Mouse (Mus musculus) CH12.LX (cell line): ENCODE measurements around the gene 1700037C18Rik. TPM values are rescaled to one million over a fixed set of nuclear protein-coding genes. Genes with fewer than 3 reads are reported as not detected.

Source experiments
- DNase-seq: peaks from one replicate; pipeline ENCODE4 v3.0.0-alpha.2; 2013; ENCODE audit errors: extremely low read depth
- H3K27ac ChIP-seq: 2 replicates; pipeline ENCODE4 v1.5.1; 2012; ENCODE audit warnings: low read depth, mild to moderate bottlenecking, control low read depth, moderate library complexity; ENCODE audit not compliant: insufficient read depth
- H3K27me3 ChIP-seq: replicated peaks from 2 replicates; pipeline ENCODE3; 2012; ENCODE audit warnings: inconsistent platforms
- H3K36me3 ChIP-seq, 2 experiments: replicated peaks in 1 of 2; 2 replicates each; pipeline versions ENCODE3 to v1.6.1; 2012; ENCODE audit warnings: inconsistent platforms in 1 of 2, low read length in 1 of 2, mild to moderate bottlenecking in 1 of 2, mixed read lengths in 1 of 2, moderate library complexity in 1 of 2; ENCODE audit not compliant: control insufficient read depth in 1 of 2, insufficient read depth in 1 of 2
- H3K4me1 ChIP-seq, 2 experiments: 2 replicates each; pipeline ENCODE4 v1.6.1; 2012; ENCODE audit warnings: inconsistent platforms in 1 of 2, moderate library complexity in 1 of 2; ENCODE audit not compliant: insufficient read depth in 2 of 2, control insufficient read depth in 1 of 2
- H3K4me2 ChIP-seq: 2 replicates; pipeline ENCODE4 v1.6.1; 2012; ENCODE audit warnings: low read depth, mild to moderate bottlenecking, control low read depth; ENCODE audit not compliant: poor library complexity, insufficient read depth, severe bottlenecking
- H3K4me3 ChIP-seq, 3 experiments: fragments of 150-350 bp in 1 of 3; sonication (generic) in 1 of 3; replicated peaks in 1 of 3; 2 replicates each; pipeline versions ENCODE3 to v1.5.1; 2011 to 2012; ENCODE audit warnings: low read depth in 2 of 3, low read length in 2 of 3, mild to moderate bottlenecking in 2 of 3, moderate library complexity in 2 of 3, control low read depth in 1 of 3, improper control_type of control experiment in 1 of 3, inconsistent platforms in 1 of 3, mixed read lengths in 1 of 3; ENCODE audit not compliant: poor library complexity in 1 of 3
- H3K79me2 ChIP-seq: replicated peaks from 2 replicates; pipeline ENCODE4 v1.6.1; 2012; ENCODE audit warnings: mild to moderate bottlenecking, moderate library complexity; ENCODE audit not compliant: control insufficient read depth, poor library complexity, insufficient read depth, severe bottlenecking; ENCODE audit errors: extremely low read depth
- H3K9ac ChIP-seq: 2 replicates; pipeline ENCODE4 v1.6.1; 2012; ENCODE audit warnings: low read depth, mild to moderate bottlenecking, control low read depth, moderate library complexity; ENCODE audit not compliant: insufficient read depth
- H3K9me3 ChIP-seq: replicated peaks from 2 replicates; pipeline ENCODE3; 2012; ENCODE audit warnings: low read length, inconsistent platforms, mixed read lengths
- CHD1 ChIP-seq: IDR thresholded peaks from 2 replicates; pipeline ENCODE4 v1.6.1; 2012; ENCODE audit warnings: low read depth, low read length, improper control_type of control experiment, inconsistent platforms
- CHD2 ChIP-seq: IDR thresholded peaks from 2 replicates; pipeline ENCODE4 v1.6.1; 2011; ENCODE audit warnings: low read length, improper control_type of control experiment
- CTCF ChIP-seq, 2 experiments: IDR thresholded peaks in 1 of 2; conservative IDR thresholded peaks in 1 of 2; 2 replicates each; pipeline ENCODE4 v1.5.1; 2011 to 2012; ENCODE audit warnings: low read depth in 2 of 2, low read length in 2 of 2, improper control_type of control experiment in 1 of 2, inconsistent platforms in 1 of 2, mild to moderate bottlenecking in 1 of 2, moderate library complexity in 1 of 2
- ELF1 ChIP-seq: IDR thresholded peaks from 2 replicates; pipeline ENCODE4 v1.6.1; 2014; ENCODE audit warnings: low read depth, mild to moderate bottlenecking, inconsistent platforms, low read length, improper control_type of control experiment
- ETS1 ChIP-seq: conservative IDR thresholded peaks from 2 replicates; pipeline ENCODE4 v1.6.1; 2012; ENCODE audit warnings: low read depth, mild to moderate bottlenecking, inconsistent platforms, low read length, improper control_type of control experiment, moderate library complexity
- GABPA ChIP-seq: IDR thresholded peaks from 2 replicates; pipeline ENCODE4 v1.6.1; 2012; ENCODE audit warnings: low read depth, low read length, improper control_type of control experiment, inconsistent platforms; ENCODE audit not compliant: insufficient replicate concordance
- HCFC1 ChIP-seq: IDR thresholded peaks from 2 replicates; pipeline ENCODE4 v1.6.1; 2012; ENCODE audit warnings: low read depth, mild to moderate bottlenecking, inconsistent platforms, low read length, improper control_type of control experiment
- MAFK ChIP-seq: IDR thresholded peaks from 2 replicates; pipeline ENCODE4 v1.6.1; 2011; ENCODE audit warnings: low read length, improper control_type of control experiment; ENCODE audit not compliant: insufficient replicate concordance
- MEF2A ChIP-seq: IDR thresholded peaks from 2 replicates; pipeline ENCODE4 v1.6.1; 2014; ENCODE audit warnings: low read depth, mild to moderate bottlenecking, inconsistent platforms, low read length, improper control_type of control experiment, borderline replicate concordance
- MYC ChIP-seq: IDR thresholded peaks from 2 replicates; pipeline ENCODE4 v1.6.1; 2011; ENCODE audit warnings: low read depth, mild to moderate bottlenecking, improper control_type of control experiment, low read length
- NRF1 ChIP-seq: IDR thresholded peaks from 2 replicates; pipeline ENCODE4 v1.6.1; 2014; ENCODE audit warnings: low read depth, mild to moderate bottlenecking, inconsistent platforms, low read length, improper control_type of control experiment, moderate library complexity
- PAX5 ChIP-seq: IDR thresholded peaks from 2 replicates; pipeline ENCODE4 v1.6.1; 2012; ENCODE audit warnings: low read length, inconsistent platforms, mixed read lengths
- SIN3A ChIP-seq: IDR thresholded peaks from 2 replicates; pipeline ENCODE4 v1.6.1; 2012; ENCODE audit warnings: low read length, improper control_type of control experiment, inconsistent platforms
- TBP ChIP-seq: conservative IDR thresholded peaks from 2 replicates; pipeline ENCODE4 v1.6.1; 2011; ENCODE audit warnings: low read depth, low read length, improper control_type of control experiment
- TCF12 ChIP-seq: IDR thresholded peaks from 2 replicates; pipeline ENCODE4 v1.6.1; 2014; ENCODE audit warnings: low read depth, mild to moderate bottlenecking, inconsistent platforms, low read length, improper control_type of control experiment
- USF1 ChIP-seq: IDR thresholded peaks from 2 replicates; pipeline ENCODE4 v1.6.1; 2014; ENCODE audit warnings: low read depth, mild to moderate bottlenecking, inconsistent platforms, low read length, improper control_type of control experiment
- USF2 ChIP-seq: conservative IDR thresholded peaks from 2 replicates; pipeline ENCODE4 v1.6.1; 2011; ENCODE audit warnings: low read depth, low read length, improper control_type of control experiment
- dilution Hi-C: fragments of 300-500 bp; cut with MboI; formaldehyde crosslinking; loops from 2 replicates; pipeline ENCODE4 v1.14.3; 2020; ENCODE audit warnings: low sequenced_read_pairs; ENCODE audit not compliant: extremely low pct_unique_long_range_greater_than_20kb, extremely low pct_ligation_motif_present
- in situ Hi-C: fragments of 300-500 bp; cut with MboI; formaldehyde crosslinking; loops from 3 replicates; pipeline ENCODE4 v1.14.3; 2019; ENCODE audit warnings: low sequenced_read_pairs, low pct_ligation_motif_present, low pct_unique_long_range_greater_than_20kb, mixed read lengths
- polyA plus RNA-seq: library from polyadenylated mRNA; unstranded; fragments of >175 nt; gene quantifications from 2 replicates; pipeline ENCODE4 v1.2.1, GENCODE M21; 2012; ENCODE audit warnings: low read depth; ENCODE audit not compliant: insufficient read length
- total RNA-seq, 2 experiments: library from RNA; depleted of rRNA; stranded (reverse); fragments of 300-350 nt in 1 of 2; fragments of >200 nt in 1 of 2; gene quantifications; 2 replicates each; pipeline ENCODE4 v1.2.3; 2012 to 2014

Gene 1700037C18Rik
- total and polyA plus RNA-seq, 3 experiments: 11.9 to 18.1 (median 14.7) TPM

DNA sequence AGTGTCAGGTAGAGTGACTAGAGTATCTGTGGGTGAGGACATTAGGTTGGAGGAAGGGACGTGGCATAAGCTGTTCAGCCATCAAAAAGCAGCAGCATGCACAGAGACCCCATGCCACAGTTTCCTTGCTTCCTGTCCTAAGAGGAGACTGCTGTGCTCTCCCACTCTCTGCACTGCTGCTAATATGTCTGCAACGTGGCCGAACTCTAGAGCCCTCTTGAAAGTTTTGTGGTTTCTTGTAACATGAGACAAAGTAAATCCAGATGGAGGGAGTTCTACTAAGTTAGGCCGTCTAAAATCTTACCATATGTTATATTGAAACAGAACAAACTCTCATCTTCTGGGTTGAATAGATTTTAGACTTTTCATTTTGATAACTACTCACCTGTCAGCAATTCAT is 15.5 kb upstream of the 1700037C18Rik start:
- dilution Hi-C loops: no loop called here
- H3K9ac ChIP-seq: no peak overlapping the region
- no peaks in the 10 kb centered on the region for H3K4me1 ChIP-seq
- peaks cover 8% of the 10 kb centered on the region for H3K9me3 ChIP-seq
- H3K79me2 ChIP-seq: no peaks in the 10 kb centered on the region
- no peak overlapping the region for H3K4me2 ChIP-seq
- peaks cover 50 to 88% of the 10 kb centered on the region in 2 experiments for H3K36me3 ChIP-seq
- no peak overlapping the region for H3K27ac ChIP-seq
- no peaks in the 10 kb centered on the region for H3K27me3 ChIP-seq
- in situ Hi-C loops: no loop called here
- TF ChIP-seq NRF1: no peak
- TF ChIP-seq CHD1: no peak
- TF ChIP-seq HCFC1: no peak
- TF ChIP-seq ELF1: no peak
- no peak for TF ChIP-seq CTCF (conservative IDR thresholded peaks at IDR 0.05 in 1 of 2, IDR thresholded peaks at IDR 0.05 in 1 of 2; ENCODE audit: low read depth in 2 of 2, low read length in 2 of 2)
- no peak for TF ChIP-seq ETS1
- no peak for TF ChIP-seq USF1
- TF ChIP-seq TCF12: no peak
- no peak for TF ChIP-seq USF2
- TF ChIP-seq CHD2: no peak
- TF ChIP-seq SIN3A: no peak
- no peak for TF ChIP-seq MEF2A
- no peak for TF ChIP-seq MYC
- DNase-seq: no peak
- H3K4me3 ChIP-seq: no peak overlapping the region

DNA sequence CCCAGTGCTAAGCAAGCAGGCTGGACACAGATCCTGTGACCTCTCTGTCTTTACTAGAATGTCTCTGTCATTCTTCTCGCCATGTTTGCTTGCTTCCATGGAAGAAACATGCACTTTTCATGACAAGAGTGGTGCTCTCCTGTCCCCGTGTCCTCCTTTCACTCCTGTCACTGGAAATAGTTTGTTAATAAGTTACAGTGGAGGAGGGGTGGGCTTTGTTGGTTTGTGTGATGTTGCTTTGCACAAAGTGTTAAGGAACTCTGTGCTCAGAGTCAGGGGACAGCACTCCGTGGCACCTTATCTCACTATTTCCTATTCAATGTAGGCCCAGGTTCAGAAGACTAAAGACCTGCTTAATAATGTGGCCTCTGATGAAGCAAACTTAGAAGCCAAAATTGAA is 15.0 kb upstream of the 1700037C18Rik start:
- TF ChIP-seq TBP: no peak
- TF ChIP-seq MAFK: no peak
- TF ChIP-seq GABPA: no peak
- TF ChIP-seq PAX5: no peak
- DNase-seq: no peak
- Histone ChIP-seq H3K27me3 (no peaks in the 10 kb centered on the region), H3K79me2 (no peaks in the 10 kb centered on the region), H3K4me3 (no peak overlapping the region), H3K36me3 (peaks cover 48 to 90% of the 10 kb centered on the region in 2 experiments), H3K9me3 (peaks cover 8% of the 10 kb centered on the region), H3K4me1 (no peaks in the 10 kb centered on the region), H3K4me2 (no peak overlapping the region), H3K27ac (no peak overlapping the region), H3K9ac (no peak overlapping the region)
- dilution Hi-C loops (no loop called here), in situ Hi-C loops (no loop called here)
